Mouse (Mus musculus): ENCODE measurements around the gene Kmt2e. TPM values are rescaled to one million over a fixed set of nuclear protein-coding genes. Genes with fewer than 3 reads are reported as not detected.

Gene Kmt2e
- polyA plus RNA-seq, 1 experiment: 68.7 TPM

DNA sequence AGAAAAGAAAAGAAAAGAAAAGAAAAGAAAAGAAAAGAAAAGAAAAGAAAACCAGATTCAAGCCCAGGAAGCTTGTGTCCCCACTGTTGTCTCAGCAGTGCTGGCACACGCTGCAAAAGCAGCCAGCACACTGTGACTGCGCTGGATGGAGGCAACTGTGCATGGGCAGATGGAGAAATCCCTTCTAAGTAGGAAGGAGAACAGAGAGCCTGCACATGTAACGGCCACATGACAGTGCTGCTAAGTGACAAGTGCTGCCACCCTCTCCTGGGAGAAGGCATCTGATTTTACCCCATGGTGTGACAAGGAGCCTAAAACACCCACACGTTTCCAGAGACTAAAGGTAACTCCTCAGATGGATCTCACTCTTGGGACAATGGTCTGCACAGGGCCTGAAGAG, 83.6 kb downstream of the Kmt2e start:
- Histone ChIP-seq H3K4me1 (ENCODE audit: control insufficient read depth, insufficient read depth, low read length) (no peaks in the 10 kb centered on the region; the same call in 1 of the 2 replicates), H3K4me3 (replicated peaks; ENCODE audit: control insufficient read depth, low read depth, low read length) (no peak overlapping the region), H3K27ac (ENCODE audit: control insufficient read depth, insufficient read depth, low read depth, low read length, poor library complexity) (no peak overlapping the region)
- WGBS: 63% methylated on average over 4 of the region's 4 CpGs
- TF ChIP-seq CTCF (IDR thresholded peaks at IDR 0.05; ENCODE audit: control insufficient read depth, insufficient read depth, low read length): no peak
- no peak for TF ChIP-seq POLR2A (IDR thresholded peaks at IDR 0.05; ENCODE audit: borderline replicate concordance, control insufficient read depth, low read depth, low read length)

DNA sequence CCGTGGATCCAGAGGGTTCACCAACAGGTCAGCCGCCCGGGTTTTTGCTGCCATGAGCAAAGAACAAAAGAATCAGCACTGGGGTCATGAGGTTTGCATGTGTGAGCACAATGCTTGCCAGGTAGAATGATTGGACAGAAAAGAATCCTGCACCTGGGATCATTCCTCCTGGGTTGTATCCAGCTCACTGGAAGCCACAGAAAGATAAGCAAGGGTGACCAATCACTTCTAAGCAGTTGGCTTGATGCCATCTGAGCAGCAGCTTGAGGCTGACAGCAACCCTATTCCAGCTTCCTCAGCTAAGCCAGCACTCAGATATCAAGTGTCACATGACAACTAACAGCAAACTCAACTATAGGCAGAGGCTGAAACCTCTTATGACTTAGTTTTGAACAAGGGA, 84.4 kb downstream of the Kmt2e start:
- no peaks in the 10 kb centered on the region; the same call in 1 of the 2 replicates for H3K4me1 ChIP-seq (ENCODE audit: control insufficient read depth, insufficient read depth, low read length)
- H3K4me3 ChIP-seq (replicated peaks; ENCODE audit: control insufficient read depth, low read depth, low read length): no peak overlapping the region
- H3K27ac ChIP-seq (ENCODE audit: control insufficient read depth, insufficient read depth, low read depth, low read length, poor library complexity): no peak overlapping the region
- TF ChIP-seq CTCF (IDR thresholded peaks at IDR 0.05; ENCODE audit: control insufficient read depth, insufficient read depth, low read length) (no peak), POLR2A (IDR thresholded peaks at IDR 0.05; ENCODE audit: borderline replicate concordance, control insufficient read depth, low read depth, low read length) (no peak)
- 84% methylated on average over 3 of the region's 3 CpGs for WGBS

DNA sequence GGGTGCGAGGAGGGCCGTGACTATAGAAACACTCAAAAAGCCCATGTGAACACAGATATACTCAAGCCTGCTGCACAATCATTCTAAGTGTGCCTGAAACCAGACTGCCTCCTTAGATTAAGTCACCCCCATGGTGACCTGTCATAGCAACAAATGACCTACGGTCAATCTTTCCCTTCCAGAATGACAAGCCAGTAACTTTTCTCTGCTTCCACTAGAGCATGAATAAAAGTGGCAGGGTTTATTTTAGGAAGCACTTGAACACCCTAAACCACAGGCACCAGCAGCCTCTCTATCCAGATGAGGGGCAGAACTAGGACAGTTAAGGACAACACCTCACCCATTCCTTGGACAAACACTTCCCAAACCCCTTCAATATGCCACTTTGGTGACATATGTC, 85.4 kb downstream of the Kmt2e start:
- Histone ChIP-seq H3K4me1 (ENCODE audit: control insufficient read depth, insufficient read depth, low read length) (no peaks in the 10 kb centered on the region; the same call in 1 of the 2 replicates), H3K27ac (ENCODE audit: control insufficient read depth, insufficient read depth, low read depth, low read length, poor library complexity) (no peak overlapping the region), H3K4me3 (replicated peaks; ENCODE audit: control insufficient read depth, low read depth, low read length) (no peak overlapping the region)
- TF ChIP-seq CTCF (IDR thresholded peaks at IDR 0.05; ENCODE audit: control insufficient read depth, insufficient read depth, low read length) (no peak), POLR2A (IDR thresholded peaks at IDR 0.05; ENCODE audit: borderline replicate concordance, control insufficient read depth, low read depth, low read length) (no peak)
- 85% methylated on average over 3 of the region's 3 CpGs for WGBS

DNA sequence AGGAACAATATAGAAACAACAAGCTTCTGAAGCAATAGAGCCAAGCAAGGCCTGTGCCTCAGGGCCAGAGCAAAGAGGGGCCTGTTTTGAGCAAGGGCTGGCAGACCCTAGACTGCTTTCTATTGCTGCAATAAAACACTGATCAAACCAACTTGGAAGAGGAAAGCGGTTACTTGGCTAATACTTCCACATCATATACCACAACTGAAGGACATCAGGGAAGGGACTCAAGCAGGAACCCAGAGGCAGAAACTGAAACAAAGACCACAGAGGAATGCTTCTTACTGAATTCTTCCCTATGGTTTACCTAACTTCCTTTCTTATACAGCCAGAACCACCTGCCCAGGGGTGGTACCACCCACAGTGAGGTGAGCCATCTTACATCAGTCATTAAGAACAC, 87.4 kb downstream of the Kmt2e start:
- H3K4me3 ChIP-seq (replicated peaks; ENCODE audit: control insufficient read depth, low read depth, low read length): no peak overlapping the region
- TF ChIP-seq POLR2A (IDR thresholded peaks at IDR 0.05; ENCODE audit: borderline replicate concordance, control insufficient read depth, low read depth, low read length) (no peak), CTCF (IDR thresholded peaks at IDR 0.05; ENCODE audit: control insufficient read depth, insufficient read depth, low read length) (no peak)
- no peak overlapping the region for H3K27ac ChIP-seq (ENCODE audit: control insufficient read depth, insufficient read depth, low read depth, low read length, poor library complexity)
- 55% methylated on average over 1 of the region's 1 CpGs for WGBS
- no peaks in the 10 kb centered on the region; the same call in 1 of the 2 replicates for H3K4me1 ChIP-seq (ENCODE audit: control insufficient read depth, insufficient read depth, low read length)

DNA sequence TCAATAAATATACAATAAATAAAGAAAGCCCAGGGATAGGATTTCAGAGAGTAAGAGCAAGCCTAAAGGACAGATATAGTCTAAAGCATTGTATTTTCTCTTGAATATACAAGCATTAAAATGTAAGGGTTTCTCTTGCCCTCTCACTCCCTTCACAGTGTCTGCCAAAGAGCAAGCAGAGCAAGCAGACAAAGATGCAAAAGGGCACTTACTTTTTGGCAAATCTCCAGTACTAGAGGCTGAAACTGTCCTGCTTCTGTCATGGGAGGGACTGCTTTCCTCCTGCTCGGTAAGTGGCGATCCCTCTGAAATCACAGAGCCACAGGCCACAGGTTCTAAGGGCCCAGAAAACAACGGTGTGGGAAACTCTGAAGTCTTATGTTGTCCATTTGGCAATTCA, 89.7 kb downstream of the Kmt2e start:
- H3K4me3 ChIP-seq (replicated peaks; ENCODE audit: control insufficient read depth, low read depth, low read length): no peak overlapping the region
- H3K27ac ChIP-seq (ENCODE audit: control insufficient read depth, insufficient read depth, low read depth, low read length, poor library complexity): no peak overlapping the region
- no peak for TF ChIP-seq CTCF (IDR thresholded peaks at IDR 0.05; ENCODE audit: control insufficient read depth, insufficient read depth, low read length)
- TF ChIP-seq POLR2A (IDR thresholded peaks at IDR 0.05; ENCODE audit: borderline replicate concordance, control insufficient read depth, low read depth, low read length): no peak
- WGBS: 90% methylated on average over 3 of the region's 3 CpGs
- no peaks in the 10 kb centered on the region; the same call in 1 of the 2 replicates for H3K4me1 ChIP-seq (ENCODE audit: control insufficient read depth, insufficient read depth, low read length)

DNA sequence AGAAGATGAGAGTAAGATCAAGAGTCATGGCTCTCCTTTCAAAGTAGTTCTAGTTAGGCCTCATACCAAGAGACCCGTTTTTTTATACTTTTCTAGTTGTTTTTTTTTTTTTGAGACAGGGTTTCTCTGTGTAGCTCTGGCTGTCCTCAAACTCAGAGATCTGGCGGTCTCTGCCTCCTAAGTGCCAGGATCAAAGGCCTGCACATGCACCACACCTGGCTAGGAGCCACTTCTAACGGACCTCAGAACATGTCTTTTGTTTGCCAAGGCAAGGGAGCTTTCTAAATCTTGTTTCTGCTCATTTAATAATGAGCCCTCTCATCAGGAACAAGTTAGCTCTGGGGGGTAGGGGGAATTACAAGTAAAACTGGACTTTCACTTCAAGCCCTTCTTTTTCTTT, 90.4 kb downstream of the Kmt2e start:
- no peaks in the 10 kb centered on the region; the same call in 1 of the 2 replicates for H3K4me1 ChIP-seq (ENCODE audit: control insufficient read depth, insufficient read depth, low read length)
- 76% methylated on average over 3 of the region's 3 CpGs for WGBS
- no peak for TF ChIP-seq POLR2A (IDR thresholded peaks at IDR 0.05; ENCODE audit: borderline replicate concordance, control insufficient read depth, low read depth, low read length)
- TF ChIP-seq CTCF (IDR thresholded peaks at IDR 0.05; ENCODE audit: control insufficient read depth, insufficient read depth, low read length): no peak
- H3K27ac ChIP-seq (ENCODE audit: control insufficient read depth, insufficient read depth, low read depth, low read length, poor library complexity): no peak overlapping the region
- no peak overlapping the region for H3K4me3 ChIP-seq (replicated peaks; ENCODE audit: control insufficient read depth, low read depth, low read length)

DNA sequence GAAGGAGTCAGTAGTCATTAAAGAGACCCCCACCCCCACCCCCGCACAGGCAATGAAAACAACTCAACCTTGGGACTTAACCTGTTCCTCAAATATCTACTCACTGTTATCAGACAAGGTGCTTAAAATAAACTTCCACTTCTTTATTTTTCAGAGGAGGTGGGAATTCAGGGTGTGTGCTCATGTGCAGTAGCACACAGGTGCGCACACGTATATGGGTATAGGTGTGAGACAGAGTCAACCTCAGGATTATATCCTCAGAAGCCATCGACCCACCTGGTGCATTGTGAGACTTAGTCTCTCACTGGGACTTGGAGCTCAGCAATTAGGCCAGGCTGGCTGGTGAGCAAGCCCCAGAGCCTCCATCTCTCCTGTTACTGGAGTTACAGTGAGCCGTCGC, 96.9 kb downstream of the Kmt2e start:
- WGBS: 90% methylated on average over 6 of the region's 6 CpGs
- Histone ChIP-seq H3K4me3 (replicated peaks; ENCODE audit: control insufficient read depth, low read depth, low read length) (no peak overlapping the region), H3K4me1 (ENCODE audit: control insufficient read depth, insufficient read depth, low read length) (no peaks in the 10 kb centered on the region; the same call in 1 of the 2 replicates), H3K27ac (ENCODE audit: control insufficient read depth, insufficient read depth, low read depth, low read length, poor library complexity) (no peak overlapping the region)
- TF ChIP-seq POLR2A (IDR thresholded peaks at IDR 0.05; ENCODE audit: borderline replicate concordance, control insufficient read depth, low read depth, low read length) (no peak), CTCF (IDR thresholded peaks at IDR 0.05; ENCODE audit: control insufficient read depth, insufficient read depth, low read length) (no peak)

DNA sequence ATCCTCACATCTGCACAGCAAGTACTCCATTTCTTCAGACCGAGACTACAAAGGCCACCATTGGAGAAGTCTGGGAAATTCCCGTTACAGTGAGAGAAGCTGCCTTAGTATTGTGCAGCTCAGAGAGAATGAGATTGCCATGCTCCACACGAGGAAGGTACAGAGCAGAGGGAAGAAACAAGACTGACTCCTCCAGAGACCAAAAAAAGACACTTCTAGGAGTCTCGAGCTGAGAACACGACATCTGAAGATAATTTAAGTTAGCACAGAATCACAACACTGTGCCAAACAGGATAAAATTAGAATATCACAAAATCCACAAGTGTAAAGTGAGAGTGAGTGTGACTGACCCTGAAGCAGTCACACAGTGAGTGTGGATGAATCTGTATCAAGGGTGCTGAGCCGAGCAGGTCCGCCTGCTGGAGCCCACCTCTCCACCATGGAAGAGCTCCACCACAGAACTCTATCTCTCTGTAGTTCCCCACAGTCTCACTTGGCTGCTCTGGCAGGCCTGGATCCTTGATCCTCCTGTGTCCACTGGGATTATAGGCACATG, 97.4 kb downstream of the Kmt2e start:
- Histone ChIP-seq H3K4me1 (ENCODE audit: control insufficient read depth, insufficient read depth, low read length) (no peaks in the 10 kb centered on the region; the same call in 1 of the 2 replicates), H3K4me3 (replicated peaks; ENCODE audit: control insufficient read depth, low read depth, low read length) (no peak overlapping the region)

DNA sequence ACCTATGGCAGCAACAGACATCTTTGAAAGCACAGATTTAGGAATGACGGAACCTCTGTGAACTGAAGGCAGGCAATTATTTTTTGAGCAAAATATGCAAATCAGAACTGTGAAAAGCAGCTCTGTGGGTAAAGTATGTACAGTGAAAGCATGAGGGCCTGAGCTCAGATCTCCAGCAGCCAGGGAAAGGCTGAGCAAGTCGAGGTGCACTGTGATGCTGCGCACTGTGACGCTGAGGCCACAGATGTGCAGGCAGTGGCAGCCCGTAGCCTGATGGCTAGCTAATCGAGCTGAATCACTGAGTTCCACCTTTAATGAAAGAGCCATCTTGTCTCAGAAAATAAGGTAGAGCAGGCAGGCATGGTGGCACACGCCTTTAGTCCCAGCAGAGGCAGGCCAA, 101.5 kb downstream of the Kmt2e start:
- H3K4me1 ChIP-seq (ENCODE audit: control insufficient read depth, insufficient read depth, low read length): no peaks in the 10 kb centered on the region; the same call in 1 of the 2 replicates
- no peak for TF ChIP-seq POLR2A (IDR thresholded peaks at IDR 0.05; ENCODE audit: borderline replicate concordance, control insufficient read depth, low read depth, low read length)
- H3K4me3 ChIP-seq (replicated peaks; ENCODE audit: control insufficient read depth, low read depth, low read length): no peak overlapping the region
- WGBS: 79% methylated on average over 7 of the region's 7 CpGs
- no peak overlapping the region; the same call in 1 of the 2 replicates for H3K27ac ChIP-seq (ENCODE audit: control insufficient read depth, insufficient read depth, low read depth, low read length, poor library complexity)

More for the DNA sequence above, 97.4 kb downstream of the Kmt2e start:
- TF ChIP-seq POLR2A (IDR thresholded peaks at IDR 0.05; ENCODE audit: borderline replicate concordance, control insufficient read depth, low read depth, low read length): no peak
- no peak for TF ChIP-seq CTCF (IDR thresholded peaks at IDR 0.05; ENCODE audit: control insufficient read depth, insufficient read depth, low read length)
- no peak overlapping the region for H3K27ac ChIP-seq (ENCODE audit: control insufficient read depth, insufficient read depth, low read depth, low read length, poor library complexity)
- WGBS: 84% methylated on average over 7 of the region's 7 CpGs
